Mouse (Mus musculus): ENCODE data around the gene Spata17. TPM values are rescaled to one million over a fixed set of nuclear protein-coding genes. Genes with fewer than 3 reads are reported as not detected.

The Spata17 gene
- polyA plus RNA-seq, 1 experiment from 2014 or later, result 0.59 TPM

DNA sequence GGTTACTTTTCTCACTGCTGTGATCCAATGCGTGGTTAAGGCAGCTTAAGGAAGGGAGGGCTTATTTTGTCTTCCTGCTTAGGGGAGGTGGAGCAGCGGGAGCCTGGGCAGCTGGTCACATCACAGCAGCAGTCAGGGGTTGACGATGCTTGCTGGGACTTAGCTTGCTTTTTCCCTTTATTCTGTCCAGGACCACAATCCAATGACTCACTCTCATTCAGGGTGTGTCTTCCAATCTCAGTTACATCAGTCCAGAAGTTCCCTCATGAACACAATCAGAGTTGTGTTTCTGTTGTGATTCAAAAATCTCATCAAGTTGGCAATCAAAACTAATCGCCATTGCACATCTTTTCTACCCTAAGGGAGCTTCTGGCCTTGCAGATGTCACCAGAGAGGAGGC, 199.1 kb downstream of the Spata17 start:
- no peak overlapping the region for H3K4me3 ChIP-seq (ENCODE audit: low read depth, low read length)
- no peaks in the 10 kb centered on the region for H3K4me1 ChIP-seq (replicated peaks; ENCODE audit: control insufficient read depth, insufficient read depth, low read length)
- no peaks in the 10 kb centered on the region for H3K36me3 ChIP-seq (ENCODE audit: control insufficient read depth, insufficient read depth, low read length)
- ATAC-seq (replicated peaks; ENCODE audit: low FRiP score) (no peak), DNase-seq (ENCODE audit: low spot score) (no peak)
- H3K9me3 ChIP-seq (ENCODE audit: control insufficient read depth, low read length), result no peaks in the 10 kb centered on the region
- no peak overlapping the region for H3K27ac ChIP-seq (ENCODE audit: low read depth, low read length)
- H3K27me3 ChIP-seq (replicated peaks; ENCODE audit: control insufficient read depth, insufficient read depth, low read length), result no peaks in the 10 kb centered on the region
- H3K4me2 ChIP-seq, result no peak overlapping the region
- H3K9ac ChIP-seq (ENCODE audit: low read depth, low read length), result no peak overlapping the region
- 50% methylated on average over 4 of the region's 4 CpGs for WGBS

DNA sequence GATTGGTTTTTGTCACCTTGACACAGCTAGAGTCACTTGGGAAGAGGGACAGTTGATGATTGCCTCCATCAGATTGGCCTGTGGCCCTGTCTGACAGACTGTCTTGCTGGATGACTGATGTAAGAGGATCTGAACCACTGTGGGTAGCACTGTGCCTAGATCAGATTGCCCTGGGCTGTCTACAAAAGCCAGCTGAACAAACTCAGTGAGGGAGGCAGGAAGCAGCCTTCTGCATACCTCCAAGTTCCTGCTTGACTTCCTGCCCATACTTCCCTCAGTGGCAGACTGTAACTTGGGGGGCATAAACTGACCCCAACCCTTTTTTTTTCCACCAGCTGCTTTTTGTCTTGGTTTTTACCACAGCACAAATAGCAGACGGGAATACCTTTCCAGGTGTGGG, 199.6 kb downstream of the Spata17 start:
- 68% methylated on average over 1 of the region's 1 CpGs for WGBS
- no peak overlapping the region for H3K27ac ChIP-seq (ENCODE audit: low read depth, low read length)

DNA sequence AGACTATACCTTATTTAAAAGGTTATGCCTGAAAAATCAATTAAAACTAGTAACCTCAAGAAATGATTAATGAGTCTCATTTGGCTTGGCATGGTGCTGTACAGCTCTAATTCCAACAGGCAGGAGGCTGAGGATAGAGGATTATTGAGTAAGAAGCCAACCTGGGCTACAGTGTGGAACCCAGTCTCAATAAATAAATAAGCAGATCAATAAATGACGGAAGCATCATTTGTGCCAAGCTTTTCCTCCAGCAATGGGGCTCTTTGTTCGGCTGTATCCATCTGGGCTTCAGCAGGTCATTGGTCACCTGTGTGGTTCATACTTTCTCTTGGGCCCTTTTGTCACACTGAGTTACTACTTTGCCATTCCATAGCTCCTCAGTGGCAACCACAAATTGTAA, 201.1 kb downstream of the Spata17 start:
- Histone ChIP-seq H3K27me3 (replicated peaks; ENCODE audit: control insufficient read depth, insufficient read depth, low read length) (no peaks in the 10 kb centered on the region), H3K27ac (ENCODE audit: low read depth, low read length) (no peak overlapping the region), H3K4me1 (replicated peaks; ENCODE audit: control insufficient read depth, insufficient read depth, low read length) (no peaks in the 10 kb centered on the region), H3K4me2 (no peak overlapping the region), H3K36me3 (ENCODE audit: control insufficient read depth, insufficient read depth, low read length) (no peaks in the 10 kb centered on the region), H3K9me3 (ENCODE audit: control insufficient read depth, low read length) (no peaks in the 10 kb centered on the region), H3K9ac (ENCODE audit: low read depth, low read length) (no peak overlapping the region), H3K4me3 (ENCODE audit: low read depth, low read length) (no peak overlapping the region)
- DNase-seq (ENCODE audit: low spot score), result no peak
- 80% methylated on average over 2 of the region's 2 CpGs for WGBS
- no peak for ATAC-seq (replicated peaks; ENCODE audit: low FRiP score)

More for the DNA sequence above, 199.6 kb downstream of the Spata17 start:
- Histone ChIP-seq H3K4me2 (no peak overlapping the region), H3K27me3 (replicated peaks; ENCODE audit: control insufficient read depth, insufficient read depth, low read length) (no peaks in the 10 kb centered on the region), H3K9ac (ENCODE audit: low read depth, low read length) (no peak overlapping the region), H3K9me3 (ENCODE audit: control insufficient read depth, low read length) (no peaks in the 10 kb centered on the region), H3K4me3 (ENCODE audit: low read depth, low read length) (no peak overlapping the region), H3K4me1 (replicated peaks; ENCODE audit: control insufficient read depth, insufficient read depth, low read length) (no peaks in the 10 kb centered on the region), H3K36me3 (ENCODE audit: control insufficient read depth, insufficient read depth, low read length) (no peaks in the 10 kb centered on the region)
- no peak for DNase-seq (ENCODE audit: low spot score)
- ATAC-seq (replicated peaks; ENCODE audit: low FRiP score), result 0 out of 2 replicates have a peak, but pooled peaks have one; percentile 23

DNA sequence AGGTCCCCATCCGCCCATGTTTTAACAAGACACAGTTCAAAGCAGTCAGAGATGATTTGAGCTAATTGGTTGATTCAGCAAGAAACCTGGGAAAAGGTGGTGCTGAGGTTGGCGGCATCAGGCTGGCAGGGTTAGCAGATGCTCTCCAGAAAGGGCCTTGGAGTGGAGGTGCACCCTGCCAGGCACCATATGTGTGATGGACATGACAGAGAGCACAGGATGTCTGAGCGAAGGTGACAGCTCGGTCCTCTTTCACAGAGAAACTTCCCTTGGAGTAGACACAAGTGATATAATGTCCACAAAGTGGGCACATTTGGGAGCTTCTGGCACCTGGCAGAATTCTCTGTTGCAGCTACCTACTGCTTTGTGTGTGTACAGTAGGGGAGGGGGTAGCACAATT, 203.7 kb downstream of the Spata17 start:
- Histone ChIP-seq H3K27me3 (replicated peaks; ENCODE audit: control insufficient read depth, insufficient read depth, low read length) (no peaks in the 10 kb centered on the region), H3K9ac (ENCODE audit: low read depth, low read length) (no peak overlapping the region), H3K9me3 (ENCODE audit: control insufficient read depth, low read length) (no peaks in the 10 kb centered on the region), H3K4me3 (ENCODE audit: low read depth, low read length) (no peak overlapping the region), H3K4me1 (replicated peaks; ENCODE audit: control insufficient read depth, insufficient read depth, low read length) (no peaks in the 10 kb centered on the region), H3K27ac (ENCODE audit: low read depth, low read length) (no peak overlapping the region), H3K4me2 (no peak overlapping the region), H3K36me3 (ENCODE audit: control insufficient read depth, insufficient read depth, low read length) (no peaks in the 10 kb centered on the region)
- DNase-seq (ENCODE audit: low spot score), result no peak
- 82% methylated on average over 4 of the region's 4 CpGs for WGBS
- no peak for ATAC-seq (replicated peaks; ENCODE audit: low FRiP score)

DNA sequence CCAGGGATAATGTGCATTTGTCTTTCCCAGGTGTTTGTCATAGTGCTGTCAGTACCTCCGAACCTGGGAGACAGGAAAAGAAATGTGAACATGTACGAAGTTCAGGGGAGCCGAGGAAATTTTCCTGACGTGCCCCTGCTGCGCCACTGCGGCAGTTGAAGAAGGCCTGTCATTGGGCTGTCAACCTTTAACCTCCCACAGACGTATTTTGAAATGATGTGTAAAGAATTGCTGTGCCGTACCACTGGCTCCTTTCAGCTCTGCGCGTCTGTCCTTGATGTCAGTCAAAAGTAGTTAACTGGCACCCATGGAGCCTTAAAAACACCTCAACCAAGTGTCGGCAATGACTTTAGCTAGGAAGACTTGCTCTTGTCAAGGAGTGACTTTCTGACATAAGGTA, 205.2 kb downstream of the Spata17 start:
- no peak overlapping the region for H3K4me3 ChIP-seq (ENCODE audit: low read depth, low read length)
- H3K36me3 ChIP-seq (ENCODE audit: control insufficient read depth, insufficient read depth, low read length), result no peaks in the 10 kb centered on the region
- H3K9me3 ChIP-seq (ENCODE audit: control insufficient read depth, low read length), result no peaks in the 10 kb centered on the region
- 84% methylated on average over 11 of the region's 11 CpGs for WGBS
- H3K4me1 ChIP-seq (replicated peaks; ENCODE audit: control insufficient read depth, insufficient read depth, low read length), result no peaks in the 10 kb centered on the region
- no peak overlapping the region for H3K4me2 ChIP-seq
- H3K27me3 ChIP-seq (replicated peaks; ENCODE audit: control insufficient read depth, insufficient read depth, low read length), result no peaks in the 10 kb centered on the region
- ATAC-seq (replicated peaks; ENCODE audit: low FRiP score) (no peak), DNase-seq (ENCODE audit: low spot score) (no peak)
- no peak overlapping the region for H3K9ac ChIP-seq (ENCODE audit: low read depth, low read length)
- H3K27ac ChIP-seq (ENCODE audit: low read depth, low read length), result no peak overlapping the region

DNA sequence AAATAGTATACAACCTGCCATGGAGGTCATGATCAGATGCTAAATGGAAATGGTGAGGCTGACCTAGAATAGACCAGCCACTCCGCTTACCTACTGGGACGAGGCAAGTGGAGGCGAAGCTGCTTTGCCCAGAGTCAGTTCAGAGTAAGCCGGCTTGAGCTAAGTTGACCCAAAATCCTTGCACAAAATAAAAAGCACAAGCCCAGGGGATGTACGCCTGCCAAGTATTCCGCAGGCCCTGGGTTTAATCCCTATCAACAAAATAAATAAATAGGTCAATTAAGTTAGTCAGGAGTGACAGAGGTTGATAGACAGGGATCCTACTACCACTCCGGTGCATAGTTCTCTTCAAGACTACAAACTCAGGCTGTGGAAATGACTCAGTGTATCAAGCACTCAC, 207.0 kb downstream of the Spata17 start:
- no peak overlapping the region for H3K4me2 ChIP-seq
- no peaks in the 10 kb centered on the region for H3K4me1 ChIP-seq (replicated peaks; ENCODE audit: control insufficient read depth, insufficient read depth, low read length)
- no peak for ATAC-seq (replicated peaks; ENCODE audit: low FRiP score)
- H3K27ac ChIP-seq (ENCODE audit: low read depth, low read length), result no peak overlapping the region
- no peak overlapping the region for H3K9ac ChIP-seq (ENCODE audit: low read depth, low read length)
- H3K36me3 ChIP-seq (ENCODE audit: control insufficient read depth, insufficient read depth, low read length), result no peaks in the 10 kb centered on the region
- 88% methylated on average over 7 of the region's 7 CpGs for WGBS
- DNase-seq (ENCODE audit: low spot score), result no peak
- H3K4me3 ChIP-seq (ENCODE audit: low read depth, low read length), result no peak overlapping the region
- H3K9me3 ChIP-seq (ENCODE audit: control insufficient read depth, low read length), result no peaks in the 10 kb centered on the region
- no peaks in the 10 kb centered on the region for H3K27me3 ChIP-seq (replicated peaks; ENCODE audit: control insufficient read depth, insufficient read depth, low read length)

DNA sequence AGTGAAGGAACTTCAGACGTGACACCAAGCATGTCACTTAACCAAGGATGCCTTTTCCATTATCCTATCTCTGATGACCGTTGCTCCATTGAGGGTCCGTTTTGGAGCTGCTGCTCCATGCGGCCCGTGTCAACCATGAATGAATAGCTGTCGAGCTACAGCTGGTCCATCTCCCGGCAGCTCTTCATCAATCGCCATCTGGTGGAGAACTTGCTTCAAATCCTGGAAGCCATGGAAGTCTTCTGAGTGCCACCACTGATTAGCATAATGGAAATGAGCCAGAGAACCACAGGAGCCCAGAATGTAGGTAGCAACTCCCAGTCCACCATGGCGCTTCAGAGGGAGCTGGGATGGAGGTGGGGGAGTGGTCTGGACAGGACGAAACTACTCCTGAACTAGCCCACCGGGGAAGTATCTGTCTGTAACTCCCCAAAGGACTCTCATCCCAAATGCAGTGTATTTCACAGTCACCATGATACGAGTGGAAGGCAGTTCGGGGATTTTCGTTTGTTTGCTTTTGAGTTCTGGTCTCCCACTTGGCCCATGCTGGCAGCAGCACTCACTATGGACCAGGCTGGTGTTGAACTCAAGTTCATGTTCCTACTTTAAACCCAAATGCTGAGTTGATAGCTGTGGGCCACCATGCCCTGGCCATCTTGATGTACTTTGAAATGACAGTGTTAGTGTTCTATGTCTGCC, 208.9 kb downstream of the Spata17 start:
- ATAC-seq (replicated peaks; ENCODE audit: low FRiP score), result no peak
- Histone ChIP-seq H3K4me1 (replicated peaks; ENCODE audit: control insufficient read depth, insufficient read depth, low read length) (no peaks in the 10 kb centered on the region), H3K27ac (ENCODE audit: low read depth, low read length) (no peak overlapping the region), H3K9ac (ENCODE audit: low read depth, low read length) (no peak overlapping the region), H3K4me2 (no peak overlapping the region), H3K27me3 (replicated peaks; ENCODE audit: control insufficient read depth, insufficient read depth, low read length) (no peaks in the 10 kb centered on the region), H3K36me3 (ENCODE audit: control insufficient read depth, insufficient read depth, low read length) (no peaks in the 10 kb centered on the region), H3K4me3 (ENCODE audit: low read depth, low read length) (no peak overlapping the region), H3K9me3 (ENCODE audit: control insufficient read depth, low read length) (no peaks in the 10 kb centered on the region)
- DNase-seq (ENCODE audit: low spot score), result no peak
- 81% methylated on average over 14 of the region's 14 CpGs for WGBS

DNA sequence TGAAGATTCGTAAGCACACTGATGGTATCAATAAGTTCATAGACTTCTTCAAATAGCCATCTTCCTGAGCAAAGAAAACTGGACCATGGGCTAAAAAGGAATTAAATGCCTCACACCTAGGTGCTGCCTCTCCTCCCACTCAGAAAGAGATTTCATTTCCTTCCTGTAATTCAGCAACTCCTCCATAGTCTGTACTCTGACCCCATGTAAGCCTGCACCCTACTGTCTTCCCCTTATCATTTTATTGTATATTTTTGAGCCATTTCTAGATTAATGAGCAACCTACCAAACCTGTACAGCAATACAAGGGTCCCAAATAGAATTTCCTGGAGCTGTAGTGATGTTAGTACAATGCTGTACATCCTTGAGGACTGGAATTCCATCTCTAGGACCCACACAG, 211.0 kb downstream of the Spata17 start:
- Histone ChIP-seq H3K9ac (ENCODE audit: low read depth, low read length) (no peak overlapping the region), H3K4me2 (no peak overlapping the region), H3K36me3 (ENCODE audit: control insufficient read depth, insufficient read depth, low read length) (no peaks in the 10 kb centered on the region), H3K27ac (ENCODE audit: low read depth, low read length) (no peak overlapping the region), H3K4me1 (replicated peaks; ENCODE audit: control insufficient read depth, insufficient read depth, low read length) (no peaks in the 10 kb centered on the region), H3K27me3 (replicated peaks; ENCODE audit: control insufficient read depth, insufficient read depth, low read length) (no peaks in the 10 kb centered on the region), H3K4me3 (ENCODE audit: low read depth, low read length) (no peak overlapping the region), H3K9me3 (ENCODE audit: control insufficient read depth, low read length) (no peaks in the 10 kb centered on the region)
- ATAC-seq (replicated peaks; ENCODE audit: low FRiP score), result no peak
- no peak for DNase-seq (ENCODE audit: low spot score)
- WGBS, result 92% methylated on average over 1 of the region's 1 CpGs

DNA sequence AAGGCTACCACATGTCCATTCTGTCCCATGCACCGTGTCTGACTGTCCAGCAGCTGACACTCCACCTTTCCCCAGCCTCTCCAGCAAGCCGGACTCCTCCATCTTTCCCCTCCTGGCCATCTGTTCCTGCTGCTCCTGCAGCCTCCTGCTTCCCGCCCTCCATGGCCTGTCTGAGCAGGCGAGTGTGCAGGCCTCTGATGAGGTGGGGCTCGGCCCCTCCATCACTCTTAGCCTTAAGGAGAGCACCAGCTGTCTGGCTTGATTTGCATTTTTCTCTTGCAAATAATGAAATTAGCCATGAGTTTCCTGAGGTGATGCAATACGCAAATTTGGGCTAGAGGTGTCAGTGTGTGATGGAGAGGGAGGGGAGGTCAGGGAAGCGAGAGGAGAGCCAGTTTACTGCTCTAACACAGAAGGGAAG, 211.8 kb downstream of the Spata17 start:
- no peaks in the 10 kb centered on the region for H3K36me3 ChIP-seq (ENCODE audit: control insufficient read depth, insufficient read depth, low read length)
- no peak overlapping the region for H3K4me2 ChIP-seq
- no peak overlapping the region for H3K27ac ChIP-seq (ENCODE audit: low read depth, low read length)
- no peak overlapping the region for H3K9ac ChIP-seq (ENCODE audit: low read depth, low read length)
- ATAC-seq (replicated peaks; ENCODE audit: low FRiP score) (no peak), DNase-seq (ENCODE audit: low spot score) (no peak)
- 74% methylated on average over 7 of the region's 7 CpGs for WGBS
- H3K9me3 ChIP-seq (ENCODE audit: control insufficient read depth, low read length), result no peaks in the 10 kb centered on the region
- H3K4me1 ChIP-seq (replicated peaks; ENCODE audit: control insufficient read depth, insufficient read depth, low read length), result no peaks in the 10 kb centered on the region
- H3K27me3 ChIP-seq (replicated peaks; ENCODE audit: control insufficient read depth, insufficient read depth, low read length), result no peaks in the 10 kb centered on the region
- no peak overlapping the region for H3K4me3 ChIP-seq (ENCODE audit: low read depth, low read length)
